In genomic region chr16:17832821-17833220, GRCm38 (mm10) we compare ENCODE assay signal across 8 mouse cellular contexts. TPM values are rescaled to one million over a fixed set of nuclear protein-coding genes. Genes with fewer than 3 reads are reported as not detected.
DNase-seq lines count a peak whose midpoint lies in the region; ATAC-seq and TF ChIP-seq lines count a peak whose summit lies in the region.

B830017H08Rik (plus strand) TSS chr16:17833121.

- no peak within 1 kb of the TSS for H3K27ac ChIP-seq in heart, embryonic 11.5 days (ENCODE audit: low read depth, low read length)
- peak within 1 kb of the TSS; percentile 76 for H3K27ac ChIP-seq in forebrain, embryonic 16.5 days (ENCODE audit: low read length)
- no peak within 1 kb of the TSS for H3K27ac ChIP-seq in liver, embryonic 16.5 days (ENCODE audit: low read length)

- ATAC-seq in heart, embryonic 11.5 days (replicated peaks; ENCODE audit: insufficient number of reproducible peaks, low FRiP score, low TSS enrichment): no peak
- no peak for ATAC-seq in forebrain, embryonic 16.5 days
- ATAC-seq in liver, embryonic 16.5 days (ENCODE audit: low read depth): no peak

- DNase-seq in heart, adult 9 months (ENCODE audit: low spot score in 2 of 2): no peak
- DNase-seq in spleen, adult 18-20 months: no peak
- no peak for DNase-seq in layer of hippocampus, postnatal 25 days (ENCODE audit: extremely low spot score in 1 of 2, low spot score in 1 of 2)
- no peak for DNase-seq in T-cell, adult 2 months (ENCODE audit: low spot score)

- peak within 1 kb of the TSS; percentile 59 for H3K4me3 ChIP-seq in heart, embryonic 11.5 days (ENCODE audit: low read depth, low read length)
- H3K4me3 ChIP-seq in E14TG2a.4 (replicated peaks; ENCODE audit: low read length): peak within 1 kb of the TSS; percentile 81
- peak within 1 kb of the TSS; percentile 50 for H3K4me3 ChIP-seq in forebrain, embryonic 16.5 days (replicated peaks; ENCODE audit: low read length)
- H3K4me3 ChIP-seq in liver, embryonic 16.5 days (ENCODE audit: low read depth, low read length): peak within 1 kb of the TSS; percentile 47

- 27% methylated on average over 7 of the region's 7 CpGs for WGBS in heart, embryonic 11.5 days (ENCODE audit: insufficient replicate concordance)
- 24% methylated on average over 7 of the region's 7 CpGs for WGBS in forebrain, embryonic 16.5 days
- 23% methylated on average over 7 of the region's 7 CpGs for WGBS in liver, embryonic 16.5 days (ENCODE audit: insufficient replicate concordance)

- H3K4me1 ChIP-seq in heart, embryonic 11.5 days (ENCODE audit: control insufficient read depth, insufficient read depth, low read length): no peaks in the 10 kb centered on the region
- H3K4me1 ChIP-seq in E14TG2a.4 (replicated peaks; ENCODE audit: low read depth, low read length): peaks cover 40% of the 10 kb centered on the region
- peaks cover 19% of the 10 kb centered on the region for H3K4me1 ChIP-seq in forebrain, embryonic 16.5 days (replicated peaks; ENCODE audit: control insufficient read depth, insufficient read depth, low read length)
- no peaks in the 10 kb centered on the region; the same call in 1 of the 2 replicates for H3K4me1 ChIP-seq in liver, embryonic 16.5 days (ENCODE audit: control insufficient read depth, low read depth, low read length)

- H3K4me2 ChIP-seq in heart, embryonic 11.5 days: peak within 1 kb of the TSS; percentile 97
- peak within 1 kb of the TSS; percentile 75 for H3K4me2 ChIP-seq in forebrain, embryonic 16.5 days (ENCODE audit: low read length)
- H3K4me2 ChIP-seq in liver, embryonic 16.5 days (ENCODE audit: low read depth, low read length): peak within 1 kb of the TSS; percentile 66

- no peaks in the 10 kb centered on the region for H3K36me3 ChIP-seq in heart, embryonic 11.5 days (ENCODE audit: control insufficient read depth, insufficient read depth, low read length)
- H3K36me3 ChIP-seq in E14TG2a.4 (ENCODE audit: insufficient read depth, low read length): no peaks in the 10 kb centered on the region
- no peaks in the 10 kb centered on the region; the same call in 1 of the 2 replicates for H3K36me3 ChIP-seq in forebrain, embryonic 16.5 days (ENCODE audit: control insufficient read depth, insufficient read depth)
- no peaks in the 10 kb centered on the region for H3K36me3 ChIP-seq in liver, embryonic 16.5 days (ENCODE audit: control insufficient read depth, insufficient read depth)

- TF ChIP-seq CTCF in E14TG2a.4 (conservative IDR thresholded peaks at IDR 0.05; ENCODE audit: low read length): no peak

- peaks cover 89% of the 10 kb centered on the region for H3K27me3 ChIP-seq in heart, embryonic 11.5 days (ENCODE audit: control insufficient read depth, insufficient read depth, low read length)
- H3K27me3 ChIP-seq in E14TG2a.4 (ENCODE audit: insufficient read depth, low read length): peaks cover 96% of the 10 kb centered on the region
- H3K27me3 ChIP-seq in forebrain, embryonic 16.5 days (replicated peaks; ENCODE audit: control insufficient read depth, insufficient read depth, low read length): peaks cover 52% of the 10 kb centered on the region
- H3K27me3 ChIP-seq in liver, embryonic 16.5 days (ENCODE audit: control insufficient read depth, insufficient read depth, low read depth, low read length): peaks cover 80% of the 10 kb centered on the region

- peak within 1 kb of the TSS; percentile 63; the same call in 1 of the 2 replicates for H3K9ac ChIP-seq in heart, embryonic 11.5 days (ENCODE audit: low read depth, low read length)
- peak within 1 kb of the TSS; percentile 80 for H3K9ac ChIP-seq in forebrain, embryonic 16.5 days (replicated peaks; ENCODE audit: low read depth, low read length)
- H3K9ac ChIP-seq in liver, embryonic 16.5 days (ENCODE audit: low read depth, low read length): no peak within 1 kb of the TSS

- no peaks in the 10 kb centered on the region for H3K9me3 ChIP-seq in heart, embryonic 11.5 days (replicated peaks; ENCODE audit: control insufficient read depth, low read length)
- H3K9me3 ChIP-seq in E14TG2a.4 (ENCODE audit: low read length): no peaks in the 10 kb centered on the region
- no peaks in the 10 kb centered on the region for H3K9me3 ChIP-seq in forebrain, embryonic 16.5 days (ENCODE audit: control insufficient read depth, low read length)
- no peaks in the 10 kb centered on the region for H3K9me3 ChIP-seq in liver, embryonic 16.5 days (replicated peaks; ENCODE audit: control insufficient read depth, low read length)

RNA-seq across cellular contexts. Expression of gene B830017H08Rik, which starts in this region (rescaled TPM):
- polyA plus RNA-seq in heart, embryonic 11.5 days (2014; fragmentation: Nextera tagmentation; extraction: Ambion mirVana): 0.13 TPM in 1 of 2 replicates, not detected in the other
- 0.86 and 1.5 TPM in 2 replicates for polyA plus RNA-seq in forebrain, embryonic 16.5 days (2015; fragmentation: Nextera tagmentation; extraction: Ambion mirVana)
- not detected in 2 replicates for polyA plus RNA-seq in liver, embryonic 16.5 days (2015; fragmentation: Nextera tagmentation; extraction: Ambion mirVana)
- total RNA-seq in layer of hippocampus, postnatal 25 days (2021): 1 to 10 TPM; 3.6 to 3.7 TPM
